Mouse (Mus musculus) urinary bladder, postnatal 25 days (tissue): ENCODE data around the gene Gm8281.
"Not testable (repeated sequence)": the region's sequence is repeated elsewhere in the genome, so short reads cannot be mapped to it uniquely, and the experiment has no call there.

Experiments
- DNase-seq: peaks from one replicate; pipeline ENCODE4 v3.0.0; 2022; ENCODE audit warnings: low spot score

Gene Gm8281

GRCm38 (mm10) chr14:5070611-5071490 lies at the start of gene Gm8281:
TSS of gene Gm8281 (plus strand) at chr14:5071040.
- not testable (repeated sequence) for DNase-seq

DNA sequence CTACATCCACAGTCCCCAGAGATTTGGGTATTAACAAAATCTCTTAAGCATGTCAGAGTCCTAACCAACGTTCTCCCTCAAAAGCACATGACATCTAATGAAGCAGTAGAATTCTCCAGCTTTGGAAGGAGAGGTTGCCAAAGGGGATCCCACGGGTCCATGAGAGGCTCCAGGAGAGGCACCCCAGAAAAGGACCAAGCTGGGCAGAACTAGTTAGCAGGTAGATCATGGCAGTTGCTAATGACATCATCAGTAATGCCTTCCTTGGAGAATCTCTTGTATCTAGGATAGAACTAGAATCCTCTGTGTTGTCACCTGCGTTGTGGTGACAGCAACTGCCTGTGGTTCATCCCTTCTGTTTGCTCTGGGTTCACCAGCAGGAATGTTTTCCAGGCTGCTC lies 20.5 kb upstream of the Gm8281 start, which contains the start of gene 4930555G01Rik:
4930555G01Rik (plus strand) TSS at position 301 of the 400 bp plus-strand sequence.
- DNase-seq: not testable (repeated sequence)

DNA sequence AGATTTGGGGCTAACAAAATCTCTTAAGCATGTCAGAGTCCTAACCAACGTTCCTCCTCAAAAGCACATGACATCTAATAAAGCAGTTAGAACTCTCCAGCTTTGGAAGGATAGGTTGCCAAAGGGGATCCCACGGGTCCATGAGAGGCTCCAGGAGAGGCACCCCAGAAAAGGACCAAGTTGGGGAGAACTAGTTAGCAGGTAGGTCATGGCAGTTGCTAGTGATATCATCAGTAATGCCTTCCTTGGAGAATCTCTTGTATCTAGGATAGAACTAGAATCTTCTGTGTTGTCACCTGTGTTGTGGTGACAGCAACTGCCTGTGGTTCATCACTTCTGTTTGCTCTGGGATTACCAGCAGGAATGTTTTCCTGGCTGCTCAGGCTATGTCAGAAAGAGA lies 60.4 kb downstream of the Gm8281 start, which contains the start of gene Gm8279:
Gm8279 (plus strand) TSS at position 301 of the 400 bp plus-strand sequence.
- not testable (repeated sequence) for DNase-seq
